Mouse (Mus musculus) stomach, postnatal 0 days (tissue): ENCODE data around the gene Pik3ca.

Source experiments
- CTCF ChIP-seq: IDR thresholded peaks from 2 replicates; pipeline ENCODE4 v1.5.1; 2016; ENCODE audit warnings: antibody characterized with exemption, low read depth, mild to moderate bottlenecking, moderate library complexity
- EP300 ChIP-seq: optimal IDR thresholded peaks from 2 replicates; pipeline ENCODE3; 2016; ENCODE audit warnings: antibody characterized with exemption

DNA sequence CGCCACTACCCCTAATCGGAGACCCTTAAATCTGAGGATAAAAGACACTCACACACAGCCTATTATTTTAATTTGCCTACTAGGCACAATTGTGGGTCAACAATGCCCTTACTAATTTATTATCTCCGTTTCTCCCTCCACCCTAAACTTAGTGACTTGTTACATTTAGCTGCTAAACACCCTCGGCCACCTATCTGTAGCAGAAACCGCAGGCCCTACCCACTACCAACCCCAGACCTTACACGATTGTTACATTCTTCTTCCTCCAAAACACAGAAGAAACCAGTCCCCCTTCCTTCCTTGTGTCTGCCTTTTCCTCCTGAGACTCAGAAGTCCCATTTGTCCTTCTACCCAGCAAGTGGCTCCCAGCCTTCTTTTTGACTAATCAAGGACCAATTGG is 9.3 kb downstream of the Pik3ca start:
- TF ChIP-seq CTCF (no peak), EP300 (no peak)
